Mouse (Mus musculus) stomach, postnatal 0 days (tissue): ENCODE data around the gene Inpp5e.

ENCODE experiments used
- CTCF ChIP-seq: IDR thresholded peaks from 2 replicates; pipeline ENCODE4 v1.5.1; 2016; ENCODE audit warnings: antibody characterized with exemption, low read depth, mild to moderate bottlenecking, moderate library complexity
- EP300 ChIP-seq: optimal IDR thresholded peaks from 2 replicates; pipeline ENCODE3; 2016; ENCODE audit warnings: antibody characterized with exemption

DNA sequence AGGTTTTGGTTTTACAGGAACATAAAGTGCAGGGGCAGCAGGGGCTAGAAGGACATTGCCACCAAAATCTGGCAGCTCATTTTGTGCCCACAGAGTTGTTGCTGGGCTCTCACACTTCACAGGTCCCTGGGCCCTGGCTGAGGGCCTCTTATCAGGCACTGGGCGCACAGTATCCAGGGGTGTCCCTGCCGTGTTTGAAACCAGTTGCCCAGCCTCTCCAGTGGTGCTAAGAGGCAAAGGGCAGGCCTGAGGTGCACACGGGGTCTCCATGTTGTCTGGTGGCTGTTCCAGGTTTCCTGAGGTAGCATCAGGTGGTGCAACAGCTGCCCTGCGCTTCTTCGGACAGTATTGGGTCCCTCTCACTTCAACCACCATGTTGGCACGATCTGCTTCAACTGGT lies 30.7 kb upstream of the Inpp5e start:
- TF ChIP-seq CTCF (no peak), EP300 (no peak)
